Mouse (Mus musculus) myocyte (in vitro differentiated cells): ENCODE measurements around the gene Luzp2. TPM values are rescaled to one million over a fixed set of nuclear protein-coding genes. Genes with fewer than 3 reads are reported as not detected.

Experiments used
- H3K27me3 ChIP-seq: one replicate; pipeline ENCODE4 v1.6.1; 2011; ENCODE audit not compliant: control insufficient read depth, insufficient read depth, insufficient read length
- H3K36me3 ChIP-seq: one replicate; pipeline ENCODE4 v1.6.1; 2011; ENCODE audit not compliant: control insufficient read depth, insufficient read depth
- H3K4me2 ChIP-seq: one replicate; pipeline ENCODE4 v1.6.1; 2011; ENCODE audit warnings: low read depth, control low read depth
- H3K4me3 ChIP-seq: one replicate; pipeline ENCODE4 v1.5.1; 2011; ENCODE audit warnings: mild to moderate bottlenecking, control low read depth, moderate library complexity
- H3K79me2 ChIP-seq: one replicate; pipeline ENCODE4 v1.6.1; 2011; ENCODE audit not compliant: control insufficient read depth, insufficient read depth
- H3ac ChIP-seq: one replicate; pipeline ENCODE4 v1.6.1; 2011; ENCODE audit not compliant: control insufficient read depth, insufficient read length
- CEBPB ChIP-seq: IDR thresholded peaks from 2 replicates; pipeline ENCODE4 v1.6.1; 2011; ENCODE audit warnings: mild to moderate bottlenecking, moderate library complexity; ENCODE audit not compliant: poor library complexity, insufficient read depth, severe bottlenecking
- E2F4 ChIP-seq: IDR thresholded peaks from one replicate; pipeline ENCODE4 v1.6.1; 2011; ENCODE audit warnings: mild to moderate bottlenecking, control low read depth, moderate library complexity; ENCODE audit not compliant: insufficient read depth
- MAX ChIP-seq: IDR thresholded peaks from one replicate; pipeline ENCODE4 v1.6.1; 2011; ENCODE audit warnings: low read depth, mild to moderate bottlenecking, control low read depth
- MYOD1 ChIP-seq, 3 experiments: IDR thresholded peaks; one replicate each; pipeline ENCODE4 v1.6.1; 2011; ENCODE audit warnings: control low read depth in 2 of 3, low read depth in 2 of 3, mild to moderate bottlenecking in 2 of 3, moderate library complexity in 1 of 3; ENCODE audit not compliant: insufficient read length in 2 of 3, control insufficient read depth in 1 of 3
- MYOG ChIP-seq, 3 experiments: IDR thresholded peaks; one replicate each; pipeline ENCODE4 v1.6.1; 2011; ENCODE audit warnings: control low read depth in 2 of 3, low read depth in 2 of 3, mild to moderate bottlenecking in 2 of 3; ENCODE audit not compliant: insufficient read length in 2 of 3, control insufficient read depth in 1 of 3, insufficient read depth in 1 of 3
- POLR2A ChIP-seq: IDR thresholded peaks from one replicate; pipeline ENCODE4 v1.6.1; 2011; ENCODE audit warnings: low read depth, mild to moderate bottlenecking, control low read depth, moderate library complexity; ENCODE audit not compliant: insufficient read length
- POLR2AphosphoS2 ChIP-seq: IDR thresholded peaks from one replicate; pipeline ENCODE4 v1.6.1; 2011; ENCODE audit warnings: low read depth, control low read depth; ENCODE audit not compliant: insufficient read length
- REST ChIP-seq: IDR thresholded peaks from one replicate; pipeline ENCODE4 v1.6.1; 2011; ENCODE audit warnings: mild to moderate bottlenecking, control low read depth, moderate library complexity; ENCODE audit not compliant: insufficient read depth, insufficient read length
- SRF ChIP-seq: IDR thresholded peaks from one replicate; pipeline ENCODE4 v1.6.1; 2011; ENCODE audit warnings: low read depth; ENCODE audit not compliant: control insufficient read depth, insufficient read length
- TCF12 ChIP-seq: IDR thresholded peaks from one replicate; pipeline ENCODE4 v1.6.1; 2011; ENCODE audit warnings: mild to moderate bottlenecking, control low read depth; ENCODE audit not compliant: poor library complexity, insufficient read depth, severe bottlenecking
- TCF3 ChIP-seq: IDR thresholded peaks from one replicate; pipeline ENCODE4 v1.6.1; 2011; ENCODE audit warnings: low read depth, control low read depth; ENCODE audit not compliant: insufficient read length
- USF1 ChIP-seq: IDR thresholded peaks from one replicate; pipeline ENCODE4 v1.6.1; 2011; ENCODE audit warnings: low read depth, mild to moderate bottlenecking, control low read depth, moderate library complexity
- polyA plus RNA-seq: library from polyadenylated mRNA; unstranded; fragments of >200 nt; fragmentation: generic; extraction: Trizol; gene quantifications from one replicate; pipeline ENCODE4 v1.2.1, GENCODE M21; 2012; ENCODE audit warnings: missing spikeins

Gene Luzp2
- polyA plus RNA-seq, 1 experiment, result not detected

DNA sequence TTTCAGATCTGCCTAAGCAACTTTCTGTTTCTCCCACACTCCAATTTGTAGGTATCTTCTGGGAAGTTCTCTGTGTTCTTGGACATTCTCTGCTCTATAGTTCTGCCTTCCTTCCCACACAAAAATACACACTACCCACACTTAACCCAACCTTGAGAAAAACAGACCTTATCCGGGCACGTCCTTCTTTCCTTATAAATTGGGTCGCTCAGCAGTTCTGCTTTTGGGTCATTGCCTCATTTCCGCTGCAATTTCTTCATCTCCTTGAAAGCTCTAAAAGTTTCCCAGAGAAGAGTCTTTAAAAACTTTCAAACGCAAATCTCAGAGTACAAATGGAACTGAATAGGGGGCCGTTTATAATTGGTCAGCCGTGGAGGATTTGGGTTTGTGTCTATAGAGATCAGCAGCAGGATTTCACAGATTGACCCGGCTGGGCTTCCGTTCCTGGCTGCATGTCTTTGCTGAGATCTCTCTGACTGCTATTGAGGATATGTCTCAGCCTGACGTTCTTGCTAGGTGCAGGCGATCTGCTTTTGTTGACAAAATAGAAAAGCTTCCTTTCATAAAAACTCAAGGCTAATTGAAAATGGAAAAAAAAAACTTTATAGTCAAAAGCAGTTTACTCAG is 26.0 kb downstream of the Luzp2 start:
- no peaks in the 10 kb centered on the region for H3K27me3 ChIP-seq
- H3K79me2 ChIP-seq, result no peaks in the 10 kb centered on the region
- TF ChIP-seq MYOD1 (IDR thresholded peaks at IDR 0.05; ENCODE audit: control insufficient read depth in 1 of 3, insufficient read length in 2 of 3, low read depth in 2 of 3), result no peak
- no peak for TF ChIP-seq MYOG (IDR thresholded peaks at IDR 0.05; ENCODE audit: control insufficient read depth in 1 of 3, insufficient read depth in 1 of 3, insufficient read length in 2 of 3, low read depth in 2 of 3)
- no peak for TF ChIP-seq CEBPB
- no peak overlapping the region for H3K4me3 ChIP-seq
- H3K36me3 ChIP-seq, result no peaks in the 10 kb centered on the region
- no peak overlapping the region for H3ac ChIP-seq
- H3K4me2 ChIP-seq, result no peak overlapping the region

DNA sequence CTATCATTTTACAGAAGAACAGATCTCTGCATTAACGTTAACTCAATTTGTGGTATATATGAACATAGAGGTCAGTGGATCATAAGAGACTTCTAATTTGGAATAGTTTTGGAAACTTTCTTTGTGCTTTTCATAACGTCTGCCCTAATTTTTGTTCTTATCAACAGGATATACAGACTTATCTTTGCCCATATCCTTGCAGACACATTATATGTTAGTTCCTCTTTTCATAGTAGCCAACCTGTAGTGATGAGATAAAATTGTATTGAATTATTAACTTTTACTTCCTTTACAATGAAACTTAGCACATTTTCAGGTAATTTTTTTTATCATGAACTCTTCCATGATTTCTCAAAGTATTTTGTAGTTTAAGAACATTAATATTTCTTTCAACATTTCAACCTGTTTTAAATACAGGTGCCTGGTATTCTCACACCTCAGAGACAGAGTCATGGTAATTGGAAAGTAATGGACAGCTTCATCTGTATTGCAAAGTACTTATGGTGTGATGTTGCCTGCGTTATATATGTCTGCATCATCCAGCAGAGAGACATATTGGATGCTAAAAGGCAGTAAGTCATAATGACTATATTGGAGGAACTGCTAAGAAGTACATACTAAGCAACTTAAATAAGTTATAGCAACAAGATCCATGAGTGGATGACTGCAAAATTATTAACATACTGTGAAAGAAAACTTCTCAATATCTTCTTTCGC is 43.8 kb downstream of the Luzp2 start:
- no peak overlapping the region for H3K4me3 ChIP-seq
- H3K27me3 ChIP-seq, result no peaks in the 10 kb centered on the region
- TF ChIP-seq POLR2A (no peak), USF1 (no peak), E2F4 (no peak), REST (no peak), POLR2AphosphoS2 (no peak), MAX (no peak), CEBPB (no peak), MYOD1 (IDR thresholded peaks at IDR 0.05; ENCODE audit: control insufficient read depth in 1 of 3, insufficient read length in 2 of 3, low read depth in 2 of 3) (no peak), TCF3 (no peak), TCF12 (no peak), SRF (no peak), MYOG (IDR thresholded peaks at IDR 0.05; ENCODE audit: control insufficient read depth in 1 of 3, insufficient read depth in 1 of 3, insufficient read length in 2 of 3, low read depth in 2 of 3) (no peak)

DNA sequence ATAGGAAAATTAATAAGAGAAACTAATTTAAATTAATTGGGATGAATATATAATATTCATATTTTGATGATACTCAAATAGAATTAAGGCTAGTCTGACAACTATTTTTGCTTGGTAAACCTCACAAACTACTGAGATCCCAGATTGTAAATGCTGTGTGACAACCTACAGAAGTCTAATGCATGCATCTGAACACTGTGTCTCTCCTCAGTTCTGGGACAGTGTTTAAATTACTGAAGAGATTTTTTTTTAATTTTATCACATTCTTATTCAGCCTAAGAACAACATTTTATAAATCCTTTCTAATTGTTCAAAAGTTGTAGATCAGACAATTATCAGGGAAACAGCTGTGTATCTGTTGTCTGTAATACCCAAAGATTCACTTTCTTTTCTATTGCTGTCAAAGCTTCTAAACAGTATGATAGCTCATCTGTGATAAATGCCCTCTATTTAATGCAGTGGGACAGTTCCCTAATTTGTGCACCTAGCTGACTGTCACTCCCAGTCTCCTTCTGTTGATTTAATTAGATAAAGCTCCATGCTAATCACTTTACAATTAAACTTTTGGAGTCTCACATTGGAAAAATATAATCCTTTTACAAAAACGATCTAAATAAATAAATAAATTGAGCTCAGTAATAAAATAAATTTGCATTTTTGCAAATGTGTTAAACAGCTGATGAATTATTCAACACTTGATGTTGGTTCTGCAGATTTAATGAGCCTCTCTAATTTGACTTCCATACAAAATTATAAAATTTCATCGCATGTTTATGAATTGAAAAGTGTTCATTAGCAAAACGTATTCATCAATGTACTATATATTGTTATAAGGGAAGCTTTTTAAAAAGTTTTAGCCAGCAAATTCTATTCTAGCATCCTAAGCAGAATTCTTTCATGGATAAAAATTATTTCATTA is 58.7 kb downstream of the Luzp2 start:
- Histone ChIP-seq H3ac (no peak overlapping the region), H3K79me2 (no peaks in the 10 kb centered on the region), H3K27me3 (no peaks in the 10 kb centered on the region), H3K4me3 (no peak overlapping the region), H3K4me2 (no peak overlapping the region), H3K36me3 (no peaks in the 10 kb centered on the region)
- TF ChIP-seq USF1, result no peak
- no peak for TF ChIP-seq CEBPB
- no peak for TF ChIP-seq TCF3
- no peak for TF ChIP-seq SRF
- no peak for TF ChIP-seq POLR2A
- no peak for TF ChIP-seq MYOG (IDR thresholded peaks at IDR 0.05; ENCODE audit: control insufficient read depth in 1 of 3, insufficient read depth in 1 of 3, insufficient read length in 2 of 3, low read depth in 2 of 3)

More for the DNA sequence above, 43.8 kb downstream of the Luzp2 start:
- H3K36me3 ChIP-seq, result no peaks in the 10 kb centered on the region
- no peaks in the 10 kb centered on the region for H3K79me2 ChIP-seq
- H3K4me2 ChIP-seq, result no peak overlapping the region
- no peak overlapping the region for H3ac ChIP-seq

GRCm38 (mm10) chr7:54898589-54898988 is 63.3 kb downstream of the Luzp2 start:
- Histone ChIP-seq H3K79me2 (no peaks in the 10 kb centered on the region), H3K4me3 (no peak overlapping the region), H3K36me3 (no peaks in the 10 kb centered on the region), H3K4me2 (no peak overlapping the region), H3K27me3 (no peaks in the 10 kb centered on the region), H3ac (no peak overlapping the region)
- TF ChIP-seq POLR2A (no peak), POLR2AphosphoS2 (no peak), TCF12 (no peak), CEBPB (no peak)

- H3K4me3 ChIP-seq, result no peak overlapping the region
- TF ChIP-seq MAX, result no peak
- TF ChIP-seq MYOD1 (IDR thresholded peaks at IDR 0.05; ENCODE audit: control insufficient read depth in 1 of 3, insufficient read length in 2 of 3, low read depth in 2 of 3), result no peak
- TF ChIP-seq USF1, result no peak
- TF ChIP-seq E2F4, result no peak
- TF ChIP-seq CEBPB, result no peak
- no peak for TF ChIP-seq TCF3
- TF ChIP-seq POLR2A, result no peak
- no peak for TF ChIP-seq POLR2AphosphoS2
- no peak for TF ChIP-seq REST
- H3ac ChIP-seq, result no peak overlapping the region
- no peaks in the 10 kb centered on the region for H3K79me2 ChIP-seq
- H3K36me3 ChIP-seq, result no peaks in the 10 kb centered on the region
- no peak overlapping the region for H3K4me2 ChIP-seq
- H3K27me3 ChIP-seq, result no peaks in the 10 kb centered on the region
Observed at GRCm38 (mm10) chr7:54909958-54910357, 74.7 kb downstream of the Luzp2 start.
